Mouse (Mus musculus) ES-E14 (cell line): Measurements from ENCODE around the gene Ube2a. TPM values are rescaled to one million over a fixed set of nuclear protein-coding genes. Genes with fewer than 3 reads are reported as not detected.
A peak's percentile ranks its signal among the peaks of the same experiment; 100 is the strongest.

Source experiments
- DNase-seq: peaks from one replicate; pipeline ENCODE4 v3.0.0-alpha.2; 2013; ENCODE audit warnings: low read depth, low spot score
- H3K27ac ChIP-seq: 2 replicates; pipeline ENCODE4 v1.5.1; 2012; ENCODE audit warnings: low read depth, mild to moderate bottlenecking, low read length, moderate library complexity, mixed read lengths; ENCODE audit not compliant: poor library complexity, insufficient read depth, severe bottlenecking
- H3K36me3 ChIP-seq: 2 replicates; pipeline ENCODE4 v1.6.1; 2012; ENCODE audit warnings: mild to moderate bottlenecking, low read length, moderate library complexity, mixed read lengths; ENCODE audit not compliant: control insufficient read depth, poor library complexity, insufficient read depth, severe bottlenecking
- H3K4me1 ChIP-seq, 2 experiments: fragments of 150-350 bp in 1 of 2; sonication (generic) in 1 of 2; 2 replicates each; pipeline ENCODE4 v1.6.1; 2012; ENCODE audit warnings: low read length in 2 of 2, mild to moderate bottlenecking in 1 of 2, mixed read lengths in 1 of 2; ENCODE audit not compliant: control insufficient read depth in 2 of 2, insufficient read depth in 2 of 2, poor library complexity in 1 of 2
- H3K4me3 ChIP-seq, 2 experiments: fragments of 150-350 bp in 1 of 2; sonication (generic) in 1 of 2; 2 replicates each; pipeline ENCODE4 v1.5.1; 2012; ENCODE audit warnings: low read length in 2 of 2, low read depth in 1 of 2, mild to moderate bottlenecking in 1 of 2, mixed read lengths in 1 of 2; ENCODE audit not compliant: insufficient read depth in 1 of 2, poor library complexity in 1 of 2, severe bottlenecking in 1 of 2
- H3K9ac ChIP-seq: 2 replicates; pipeline ENCODE4 v1.6.1; 2012; ENCODE audit warnings: low read depth, mild to moderate bottlenecking, low read length, mixed read lengths; ENCODE audit not compliant: poor library complexity, insufficient read depth, severe bottlenecking
- H3K9me3 ChIP-seq: fragments of 150-350 bp; sonication (generic); 2 replicates; pipeline ENCODE4 v1.6.1; 2012; ENCODE audit warnings: low read depth, mild to moderate bottlenecking, low read length; ENCODE audit not compliant: control insufficient read depth, insufficient read depth
- CHD2 ChIP-seq: IDR thresholded peaks from 2 replicates; pipeline ENCODE4 v1.6.1; 2014; ENCODE audit warnings: mild to moderate bottlenecking, low read depth, low read length, inconsistent platforms
- HCFC1 ChIP-seq: IDR thresholded peaks from 2 replicates; pipeline ENCODE4 v1.6.1; 2012; ENCODE audit warnings: low read length, inconsistent platforms, borderline replicate concordance; ENCODE audit not compliant: insufficient read depth
- MAFK ChIP-seq: IDR thresholded peaks from 2 replicates; pipeline ENCODE4 v1.6.1; 2014; ENCODE audit warnings: mild to moderate bottlenecking, low read depth, low read length, inconsistent platforms; ENCODE audit not compliant: insufficient read depth
- ZC3H11A ChIP-seq: IDR thresholded peaks from 2 replicates; pipeline ENCODE4 v1.6.1; 2012; ENCODE audit warnings: low read depth, mild to moderate bottlenecking, inconsistent platforms, low read length, borderline replicate concordance
- ZNF384 ChIP-seq: IDR thresholded peaks from 2 replicates; pipeline ENCODE4 v1.6.1; 2012; ENCODE audit warnings: low read depth, low read length, inconsistent platforms
- in situ Hi-C, 2 experiments: fragments of 600-800 bp; cut with MboI; formaldehyde crosslinking; loops; one replicate each; pipeline ENCODE4 v1.15.1; 2025; ENCODE audit warnings: low sequenced_read_pairs in 2 of 2, inconsistent platforms in 1 of 2; ENCODE audit not compliant: unreplicated experiment in 2 of 2
- total RNA-seq: library from RNA; depleted of rRNA; stranded (reverse); fragments of 300-350 nt; gene quantifications from 2 replicates; pipeline ENCODE4 v1.2.3, GENCODE M21; 2012; rRNA removed

The Ube2a gene
- total RNA-seq, 1 experiment = 77.3 TPM

DNA sequence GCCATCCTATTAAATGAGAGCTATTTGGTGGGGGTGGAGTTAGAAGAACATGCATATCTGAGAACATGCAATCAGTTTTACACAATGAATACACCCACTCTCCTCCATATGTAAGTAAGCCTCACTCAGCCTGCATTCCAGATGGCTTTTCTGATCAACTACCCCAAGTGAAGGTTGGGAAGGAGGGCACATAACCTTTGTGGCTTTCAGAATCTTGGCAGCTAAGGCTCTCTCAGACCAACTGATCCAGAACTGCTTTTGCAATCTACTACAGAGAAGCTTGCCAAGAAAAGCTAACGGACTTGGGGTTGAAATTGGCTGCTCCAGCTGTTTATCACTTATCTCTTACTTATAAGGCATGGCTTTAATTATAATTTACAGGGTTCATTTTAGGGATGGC is 44.0 kb downstream of the Ube2a start:
- H3K4me3 ChIP-seq = no peak overlapping the region
- no peak for TF ChIP-seq HCFC1
- TF ChIP-seq CHD2 = no peak
- no peak for TF ChIP-seq MAFK
- no peak for TF ChIP-seq ZNF384
- TF ChIP-seq ZC3H11A = no peak
- no peak for DNase-seq
- no peak overlapping the region for H3K27ac ChIP-seq
- no peak overlapping the region for H3K9ac ChIP-seq
- no peaks in the 10 kb centered on the region for H3K4me1 ChIP-seq
- in situ Hi-C loops = no loop called here
- H3K9me3 ChIP-seq = no peaks in the 10 kb centered on the region
- H3K36me3 ChIP-seq = no peaks in the 10 kb centered on the region

DNA sequence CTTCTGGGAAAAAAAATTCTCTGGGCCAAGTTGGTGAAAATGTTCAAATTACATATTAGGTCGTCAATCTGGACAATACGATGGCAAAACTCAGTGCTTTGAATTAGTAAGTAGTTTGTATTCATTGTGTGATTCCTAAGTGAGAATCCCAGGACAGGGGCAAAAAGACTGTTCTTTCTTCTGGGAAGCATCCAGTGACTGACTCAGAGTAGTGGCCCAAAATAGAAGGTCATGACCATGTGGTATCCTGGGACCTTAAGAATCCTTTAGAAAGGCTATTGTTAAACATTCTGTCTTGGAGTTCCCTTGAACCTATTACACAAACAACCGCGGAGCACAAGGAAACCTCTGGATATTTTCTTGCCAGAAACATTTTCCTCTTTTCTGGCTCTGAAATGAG is 47.6 kb downstream of the Ube2a start:
- no peak overlapping the region for H3K4me3 ChIP-seq
- in situ Hi-C loops = no loop called here
- H3K36me3 ChIP-seq = no peaks in the 10 kb centered on the region
- H3K9ac ChIP-seq = no peak overlapping the region
- no peak overlapping the region for H3K27ac ChIP-seq
- H3K4me1 ChIP-seq = no peaks in the 10 kb centered on the region
- no peak for DNase-seq
- H3K9me3 ChIP-seq = no peaks in the 10 kb centered on the region
- TF ChIP-seq HCFC1 = no peak
- TF ChIP-seq CHD2 = no peak
- no peak for TF ChIP-seq ZNF384
- no peak for TF ChIP-seq MAFK
- TF ChIP-seq ZC3H11A = no peak

DNA sequence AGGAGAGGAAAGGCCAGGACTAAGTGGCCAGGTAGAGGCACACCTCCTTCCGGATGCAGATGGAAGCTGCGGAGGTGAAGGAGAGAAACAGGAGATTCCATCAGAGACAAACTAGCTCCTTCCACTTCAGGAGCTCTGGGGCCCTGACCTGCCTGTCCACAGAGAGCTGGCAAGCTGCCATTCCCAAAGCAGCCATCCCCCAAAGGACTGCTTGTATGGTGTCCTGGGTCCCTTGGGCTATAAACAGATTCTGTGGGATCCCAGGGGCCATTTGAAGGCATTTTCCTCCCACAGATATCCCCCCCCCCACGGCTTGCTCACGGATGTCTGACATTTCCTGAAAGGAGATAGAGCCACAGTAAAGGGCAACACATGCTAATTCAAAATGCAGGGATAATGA is 55.1 kb downstream of the Ube2a start:
- Histone ChIP-seq H3K9me3 (no peaks in the 10 kb centered on the region), H3K9ac (no peak overlapping the region), H3K36me3 (no peaks in the 10 kb centered on the region), H3K27ac (no peak overlapping the region), H3K4me3 (no peak overlapping the region), H3K4me1 (no peaks in the 10 kb centered on the region)
- TF ChIP-seq MAFK (no peak), ZNF384 (no peak)
- DNase-seq = no peak
- in situ Hi-C loops = no loop called here

DNA sequence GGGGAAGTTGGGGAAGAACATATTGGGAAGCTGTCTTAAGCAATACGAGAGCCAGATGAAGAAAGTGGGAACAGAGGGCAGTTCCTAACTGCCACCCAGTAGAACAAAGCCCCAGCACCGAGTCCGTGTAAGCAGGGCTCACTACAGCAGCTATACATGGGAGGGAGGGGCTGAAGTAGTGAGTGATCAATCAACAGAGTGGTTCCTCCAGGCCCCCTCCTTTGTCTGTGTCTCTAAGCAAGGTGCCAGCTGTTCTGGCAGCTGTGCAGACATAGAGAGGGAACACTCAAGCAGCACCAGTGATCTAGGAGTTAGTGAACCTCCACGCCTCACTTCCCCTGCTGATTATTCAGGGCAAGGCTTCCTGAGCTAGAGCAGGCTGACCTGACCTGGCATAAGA is 56.0 kb downstream of the Ube2a start:
- no peak overlapping the region for H3K4me3 ChIP-seq
- H3K36me3 ChIP-seq = no peaks in the 10 kb centered on the region
- in situ Hi-C loops = no loop called here
- no peaks in the 10 kb centered on the region for H3K4me1 ChIP-seq
- no peaks in the 10 kb centered on the region for H3K9me3 ChIP-seq
- no peak overlapping the region for H3K27ac ChIP-seq
- no peak overlapping the region for H3K9ac ChIP-seq
- no peak for DNase-seq
- TF ChIP-seq HCFC1 (no peak), ZC3H11A (no peak), ZNF384 (no peak), MAFK (no peak), CHD2 (no peak)

DNA sequence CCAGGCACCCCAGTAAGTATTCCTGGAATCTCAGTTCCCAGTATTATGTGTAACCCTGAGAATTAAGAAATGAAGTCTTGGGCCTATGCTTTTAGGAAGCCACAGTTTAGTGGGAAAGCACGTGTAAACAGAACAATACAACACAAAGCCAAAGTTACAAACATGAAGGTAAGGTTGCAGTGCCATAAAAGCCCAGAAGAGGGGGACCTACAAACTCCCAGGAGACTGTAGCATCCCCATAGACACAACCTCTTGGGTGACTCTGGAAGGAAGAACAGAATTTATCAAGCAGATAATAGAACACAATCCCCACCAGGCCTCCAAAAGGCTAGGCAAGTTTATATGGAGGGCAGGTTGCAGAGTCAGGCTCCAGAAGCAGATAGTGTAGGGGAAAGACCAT is 56.9 kb downstream of the Ube2a start:
- in situ Hi-C loops = no loop called here
- Histone ChIP-seq H3K9ac (no peak overlapping the region), H3K9me3 (no peaks in the 10 kb centered on the region), H3K4me1 (no peaks in the 10 kb centered on the region), H3K36me3 (no peaks in the 10 kb centered on the region), H3K4me3 (no peak overlapping the region), H3K27ac (no peak overlapping the region)
- DNase-seq = peak; percentile 19
- no peak for TF ChIP-seq ZNF384
- no peak for TF ChIP-seq ZC3H11A
- no peak for TF ChIP-seq CHD2
- no peak for TF ChIP-seq HCFC1
- no peak for TF ChIP-seq MAFK

Other genes starting within 250 kb of the Ube2a start
- gene Akap17b, start 228.5 kb upstream of the Ube2a start, total RNA-seq = 3.5 and 4.0 TPM in 2 replicates
- 2.1 and 3.1 TPM in 2 replicates for gene Slc25a43, start 130.2 kb upstream of the Ube2a start, total RNA-seq
- 557 and 605 TPM in 2 replicates for gene Slc25a5, start 78.2 kb upstream of the Ube2a start, total RNA-seq
- 27.4 and 30.2 TPM in 2 replicates for gene C330007P06Rik, start 211 bp downstream of the Ube2a start, total RNA-seq
- gene Nkrf, start 29.0 kb downstream of the Ube2a start, total RNA-seq = 9.3 and 12.5 TPM in 2 replicates
- 6.4 TPM in 2 replicates for gene Sept6, start 117.9 kb downstream of the Ube2a start, total RNA-seq
- gene Sowahd, start 174.9 kb downstream of the Ube2a start, total RNA-seq = not detected in 2 replicates
- gene Rpl39, start 211.5 kb downstream of the Ube2a start, total RNA-seq = 1,536 and 1,684 TPM in 2 replicates
- 15.0 and 18.8 TPM in 2 replicates for gene Upf3b, start 236.4 kb downstream of the Ube2a start, total RNA-seq